Mouse (Mus musculus) ES-E14 (cell line): ENCODE measurements at regions not wholly inside any gene's neighbourhood (a gene's known extent, or its start where the extent isn't known, plus 50 kb on each side); places are given as distances from the start of the nearest gene placed in this dataset.

Experiments used
- CHD2 ChIP-seq: IDR thresholded peaks from 2 replicates; pipeline ENCODE4 v1.6.1; 2014; ENCODE audit warnings: mild to moderate bottlenecking, low read depth, low read length, inconsistent platforms
- HCFC1 ChIP-seq: IDR thresholded peaks from 2 replicates; pipeline ENCODE4 v1.6.1; 2012; ENCODE audit warnings: low read length, inconsistent platforms, borderline replicate concordance; ENCODE audit not compliant: insufficient read depth
- MAFK ChIP-seq: IDR thresholded peaks from 2 replicates; pipeline ENCODE4 v1.6.1; 2014; ENCODE audit warnings: mild to moderate bottlenecking, low read depth, low read length, inconsistent platforms; ENCODE audit not compliant: insufficient read depth
- ZC3H11A ChIP-seq: IDR thresholded peaks from 2 replicates; pipeline ENCODE4 v1.6.1; 2012; ENCODE audit warnings: low read depth, mild to moderate bottlenecking, inconsistent platforms, low read length, borderline replicate concordance
- ZNF384 ChIP-seq: IDR thresholded peaks from 2 replicates; pipeline ENCODE4 v1.6.1; 2012; ENCODE audit warnings: low read depth, low read length, inconsistent platforms

DNA sequence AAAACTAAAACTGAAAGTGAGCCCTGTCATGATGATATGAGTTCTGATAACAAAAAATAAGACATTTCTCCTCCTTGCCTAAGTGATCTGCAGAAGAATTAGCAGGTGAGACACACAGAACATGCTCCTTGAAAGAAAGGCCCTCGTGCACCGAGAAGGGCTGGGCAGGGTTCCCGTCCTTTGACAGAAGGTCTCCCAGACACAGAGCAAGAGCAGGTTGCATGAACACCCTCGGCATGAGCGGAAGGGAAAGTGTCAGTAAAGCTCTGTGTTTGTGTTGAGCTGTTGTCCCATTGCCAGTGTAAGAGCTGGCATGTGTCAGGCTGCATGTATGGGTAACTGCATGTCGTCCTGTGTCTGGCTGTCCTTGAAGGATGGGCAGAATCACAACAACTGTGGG, 144.6 kb upstream of the Sash1 start:
- TF ChIP-seq HCFC1 = no peak
- TF ChIP-seq ZNF384 = no peak
- no peak for TF ChIP-seq CHD2
- TF ChIP-seq ZC3H11A = no peak
- TF ChIP-seq MAFK = no peak
